Mouse (Mus musculus) CH12.LX (cell line): ENCODE results near the gene Ldlrad3.

ENCODE experiments used
- CTCF ChIP-seq, 2 experiments: IDR thresholded peaks in 1 of 2; conservative IDR thresholded peaks in 1 of 2; 2 replicates each; pipeline ENCODE4 v1.5.1; 2011 to 2012; ENCODE audit warnings: low read depth in 2 of 2, low read length in 2 of 2, improper control_type of control experiment in 1 of 2, inconsistent platforms in 1 of 2, mild to moderate bottlenecking in 1 of 2, moderate library complexity in 1 of 2
- EP300 ChIP-seq: IDR thresholded peaks from 2 replicates; pipeline ENCODE4 v1.6.1; 2011; ENCODE audit warnings: low read length, improper control_type of control experiment
- ETS1 ChIP-seq: conservative IDR thresholded peaks from 2 replicates; pipeline ENCODE4 v1.6.1; 2012; ENCODE audit warnings: low read depth, mild to moderate bottlenecking, inconsistent platforms, low read length, improper control_type of control experiment, moderate library complexity
- KAT2A ChIP-seq: IDR thresholded peaks from 2 replicates; pipeline ENCODE4 v1.6.1; 2012; ENCODE audit warnings: low read length, improper control_type of control experiment, inconsistent platforms; ENCODE audit not compliant: insufficient replicate concordance
- NELFE ChIP-seq: IDR thresholded peaks from 2 replicates; pipeline ENCODE4 v1.6.1; 2011; ENCODE audit warnings: low read depth, low read length, improper control_type of control experiment
- POLR2A ChIP-seq: IDR thresholded peaks from 2 replicates; pipeline ENCODE4 v1.6.1; 2011; ENCODE audit warnings: low read depth, mild to moderate bottlenecking, improper control_type of control experiment, low read length
- RAD21 ChIP-seq: IDR thresholded peaks from 2 replicates; pipeline ENCODE4 v1.6.1; 2011; ENCODE audit warnings: low read depth, mild to moderate bottlenecking, low read length, improper control_type of control experiment, moderate library complexity
- ZKSCAN1 ChIP-seq: IDR thresholded peaks from 2 replicates; pipeline ENCODE4 v1.6.1; 2012; ENCODE audit warnings: low read depth, inconsistent platforms, low read length, improper control_type of control experiment, borderline replicate concordance

- TF ChIP-seq POLR2A (no peak), EP300 (no peak), CTCF (conservative IDR thresholded peaks at IDR 0.05 in 1 of 2, IDR thresholded peaks at IDR 0.05 in 1 of 2; ENCODE audit: low read depth in 2 of 2, low read length in 2 of 2) (no peak), RAD21 (no peak), ZKSCAN1 (no peak), KAT2A (no peak), ETS1 (no peak), NELFE (no peak)
These were observed 261.0 kb downstream of the Ldlrad3 start for GRCm38 (mm10) chr2:101925183-101925582.
